Mouse (Mus musculus) layer of hippocampus, postnatal 10 days (tissue): ENCODE results near the gene Hlf. TPM values are rescaled to one million over a fixed set of nuclear protein-coding genes. Genes with fewer than 3 reads are reported as not detected.

Experiments
- DNase-seq, 2 experiments: peaks; one replicate each; pipeline ENCODE4 v3.0.0; 2021; ENCODE audit warnings: low spot score in 2 of 2
- total RNA-seq, 2 experiments: library from RNA; stranded (reverse); gene quantifications; 2 replicates each; pipeline ENCODE4 v1.2.3; 2021

The Hlf gene
- total RNA-seq, 2 experiments from 2014 or later = 29.6 to 31.3 TPM

GRCm38 (mm10) chr11:90342858-90343257 is 47.8 kb downstream of the Hlf start:
- no peak for DNase-seq

- no peak for DNase-seq
Observed at GRCm38 (mm10) chr11:90342267-90342666, 48.4 kb downstream of the Hlf start.

- DNase-seq = no peak
Observed at GRCm38 (mm10) chr11:90340836-90341235, 49.9 kb downstream of the Hlf start.

DNA sequence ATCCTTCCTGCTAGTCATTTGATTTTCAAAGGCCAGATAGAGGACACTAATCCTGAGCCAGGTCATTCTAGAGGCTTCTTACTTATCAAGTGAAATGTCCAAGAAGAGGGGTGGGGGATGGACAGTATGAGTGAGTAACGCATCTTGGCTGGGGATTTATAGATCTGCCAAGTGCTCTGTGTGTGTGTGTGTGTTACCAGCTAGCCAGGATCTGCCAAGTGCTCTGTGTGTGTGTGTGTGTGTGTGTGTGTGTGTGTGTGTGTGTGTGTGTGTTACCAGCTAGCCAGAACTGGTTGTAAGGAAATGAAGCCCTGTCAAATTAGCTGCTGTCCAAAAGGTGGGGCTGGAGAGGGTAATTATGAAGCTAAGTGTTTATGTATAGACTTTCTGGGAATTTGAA is 55.9 kb downstream of the Hlf start:
- no peak for DNase-seq

DNA sequence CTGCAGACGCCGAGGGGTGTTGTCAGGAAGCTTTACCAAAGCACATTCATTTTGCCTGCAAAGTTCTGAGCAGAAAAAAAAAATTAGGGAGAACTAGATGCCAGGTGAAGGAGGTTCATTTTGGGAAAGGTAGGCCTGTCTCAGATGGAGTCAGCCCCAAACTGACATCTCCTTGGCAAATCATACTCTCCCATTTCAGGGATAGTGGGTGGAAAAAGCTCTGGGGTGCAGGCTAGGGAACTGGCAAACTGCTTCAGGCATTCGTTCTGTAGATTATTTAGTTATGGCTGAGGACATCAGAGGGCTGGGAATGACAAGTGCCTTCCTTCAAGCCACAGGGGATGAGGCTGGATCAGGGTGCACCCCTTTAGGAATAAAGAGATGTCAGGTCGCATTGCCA is 58.0 kb downstream of the Hlf start:
- no peak for DNase-seq

DNA sequence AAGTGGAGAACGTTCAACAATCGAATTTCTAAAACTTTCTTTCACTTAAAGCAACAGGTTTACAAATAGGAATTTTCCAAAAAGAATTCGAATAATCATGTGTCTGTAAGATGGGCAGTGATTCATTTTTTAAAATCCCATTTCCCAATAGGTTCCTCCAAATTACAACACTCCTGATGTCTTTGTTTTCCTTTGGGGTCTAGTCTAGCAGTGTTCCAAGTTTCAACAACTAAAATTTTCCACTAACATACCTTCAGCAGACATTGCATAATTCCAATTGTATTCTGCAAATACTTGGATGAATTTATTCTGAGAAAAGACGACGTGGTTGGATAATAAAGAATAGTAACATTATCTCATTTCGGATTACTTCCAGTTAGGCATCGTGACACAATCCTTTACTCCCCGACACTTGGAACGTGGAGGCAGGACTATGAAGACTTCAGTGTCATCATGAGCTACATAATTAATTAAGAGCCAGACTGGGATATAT is 60.4 kb downstream of the Hlf start:
- no peak for DNase-seq

DNA sequence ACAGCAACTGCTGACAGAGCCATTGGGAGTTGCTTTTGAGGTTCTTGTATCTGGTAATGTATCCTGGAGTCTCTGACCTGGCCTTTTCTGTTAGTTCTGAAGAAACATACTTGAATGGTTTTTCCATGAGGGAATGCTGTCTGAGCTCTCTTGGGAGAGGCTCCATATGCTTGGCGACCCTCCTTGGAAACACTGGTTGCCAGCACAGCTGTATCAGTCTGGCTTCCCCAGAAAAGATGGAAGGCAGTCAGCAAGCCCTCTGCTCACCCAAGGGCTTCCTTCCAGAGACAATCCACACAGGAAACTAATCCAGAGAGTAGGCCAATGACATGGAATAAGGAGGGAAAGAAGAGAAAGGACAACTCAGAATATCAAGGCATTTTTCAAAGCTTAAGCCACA is 63.9 kb downstream of the Hlf start:
- DNase-seq = no peak

- no peak for DNase-seq
Observed at GRCm38 (mm10) chr11:90326146-90326545, 64.5 kb downstream of the Hlf start.

- no peak for DNase-seq
Observed at GRCm38 (mm10) chr11:90324597-90324996, 66.1 kb downstream of the Hlf start.

DNA sequence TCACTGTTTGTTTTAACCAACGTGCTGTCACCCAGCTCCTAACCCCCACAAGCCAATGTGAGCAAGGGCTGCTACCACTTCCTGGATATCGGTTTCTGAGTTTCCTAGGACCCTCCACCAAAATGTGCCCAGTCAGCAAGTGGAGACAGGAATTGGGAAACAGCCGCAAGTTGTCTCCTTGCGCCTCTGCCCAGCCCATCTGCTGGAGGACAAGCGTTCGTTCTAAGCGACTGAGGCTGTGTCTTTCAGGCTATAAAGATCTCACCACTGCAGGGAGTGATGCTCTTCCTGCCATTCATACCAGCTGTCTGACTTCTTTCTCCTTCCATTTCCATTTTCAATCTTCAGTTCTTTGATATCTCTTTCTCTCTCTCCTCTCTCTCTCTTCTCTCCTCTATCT is 69.8 kb downstream of the Hlf start:
- DNase-seq = no peak

DNA sequence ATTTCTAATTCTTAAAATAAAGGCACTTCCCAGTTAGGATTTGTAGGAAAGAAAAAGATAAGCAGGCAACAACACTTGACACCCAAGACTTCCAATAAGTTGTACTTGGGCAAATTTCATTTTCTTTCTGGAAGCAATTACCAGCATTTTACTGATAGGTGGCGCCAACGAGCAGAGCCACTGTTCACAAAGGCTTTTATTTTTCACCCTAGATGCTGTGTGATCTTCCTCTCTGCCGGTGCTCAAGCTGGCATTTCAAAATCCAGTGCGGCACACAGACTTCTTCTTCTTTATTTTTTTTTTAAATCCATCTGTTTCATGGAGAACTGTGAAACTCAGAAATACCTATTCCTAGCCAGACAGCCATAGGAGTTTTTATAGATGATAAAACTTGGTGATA is 73.2 kb downstream of the Hlf start:
- peak; percentile 60 to 70 for DNase-seq

DNA sequence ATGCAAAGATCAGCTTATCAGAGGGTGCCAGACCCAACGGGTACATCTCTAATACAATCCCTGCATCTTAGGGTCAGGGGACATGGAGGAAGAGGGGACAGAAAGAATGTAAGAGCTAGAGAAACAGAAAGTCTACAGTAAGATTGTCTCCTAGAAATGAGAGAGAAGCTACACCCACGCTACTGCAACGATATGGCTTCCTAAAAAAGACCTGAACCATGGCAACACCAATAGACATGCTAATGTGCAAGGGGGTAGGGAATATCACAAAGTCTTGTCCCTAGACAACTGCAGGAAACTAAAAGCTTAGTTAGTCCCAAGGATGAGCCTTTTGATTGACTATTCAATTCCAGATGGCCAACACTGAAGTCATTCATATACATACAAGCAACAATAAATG is 76.1 kb downstream of the Hlf start:
- no peak for DNase-seq

GRCm38 (mm10) chr11:90306993-90307392 is 83.7 kb downstream of the Hlf start:
- DNase-seq = peak; percentile 49 to 62

DNA sequence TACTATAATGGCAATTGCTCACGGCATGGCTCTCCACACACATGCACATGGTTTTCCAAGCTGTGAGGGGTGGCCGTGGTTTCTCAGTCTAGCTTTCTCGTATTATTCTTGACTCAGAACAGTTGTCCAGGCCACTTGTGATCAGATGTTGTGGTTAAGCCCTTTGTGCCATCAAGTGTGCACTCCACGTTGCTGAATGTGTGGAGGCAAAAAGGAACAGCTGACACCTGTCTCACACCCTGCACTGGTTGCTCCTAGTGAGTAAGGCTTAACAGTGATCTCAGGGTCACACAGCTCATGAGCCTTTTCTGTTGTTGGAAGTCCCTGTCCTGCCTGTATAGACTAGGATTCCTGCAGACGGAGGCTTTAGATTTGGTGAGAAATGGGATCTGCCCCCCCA is 84.6 kb downstream of the Hlf start:
- DNase-seq = no peak

GRCm38 (mm10) chr11:90294622-90295021 is 96.1 kb downstream of the Hlf start:
- DNase-seq = no peak

- no peak for DNase-seq
Observed at GRCm38 (mm10) chr11:90292766-90293165, 97.9 kb downstream of the Hlf start.

- no peak for DNase-seq
Observed at GRCm38 (mm10) chr11:90291156-90291555, 99.5 kb downstream of the Hlf start.

- DNase-seq = no peak
Observed at GRCm38 (mm10) chr11:90286550-90287154, 104.0 kb downstream of the Hlf start.

Other genes starting within 250 kb of the Hlf start
- 10 to 100 TPM in 1 of 2 experiments, 1 to 10 TPM in 1; 7.7 to 10.8 TPM for gene Gm45716, start 203.2 kb downstream of the Hlf start, total RNA-seq
- 100 to 1,000 TPM; 311 to 324 TPM for gene Mmd, start 141.4 kb downstream of the Hlf start, total RNA-seq
- 1 to 10 TPM; 9.3 to 9.8 TPM for gene Stxbp4, start 247.2 kb upstream of the Hlf start, total RNA-seq
- gene Cox11, start 247.3 kb upstream of the Hlf start, total RNA-seq = 10 to 100 TPM; 23.1 to 26.6 TPM